Mouse (Mus musculus): ENCODE results near the gene Ddx56. TPM values are rescaled to one million over a fixed set of nuclear protein-coding genes. Genes with fewer than 3 reads are reported as not detected.

The Ddx56 gene
- total and polyA plus RNA-seq, 2 experiments = 28.5 to 30.0 TPM

GRCm38 (mm10) chr11:6218189-6218896 is 49.2 kb downstream of the Ddx56 start:
- no peak overlapping the region for H3K4me3 ChIP-seq (ENCODE audit: insufficient read depth, low read depth, low read length)

GRCm38 (mm10) chr11:6216834-6217233 is 50.7 kb downstream of the Ddx56 start:
- Histone ChIP-seq H3K27ac (replicated peaks; ENCODE audit: insufficient read depth, low read depth, low read length) (no peak overlapping the region), H3K27me3 (ENCODE audit: control insufficient read depth, insufficient read depth, low read length) (no peaks in the 10 kb centered on the region), H3K4me1 (ENCODE audit: control insufficient read depth, insufficient read depth, low read length) (no peaks in the 10 kb centered on the region), H3K79me2 (ENCODE audit: control insufficient read depth, insufficient read depth, low read length) (no peaks in the 10 kb centered on the region), H3K4me3 (ENCODE audit: insufficient read depth, low read depth, low read length) (no peak overlapping the region), H3K9ac (ENCODE audit: low read depth, low read length) (no peak overlapping the region), H3K36me3 (ENCODE audit: control insufficient read depth, insufficient read depth, low read length) (no peaks in the 10 kb centered on the region)
- TF ChIP-seq CTCF (IDR thresholded peaks at IDR 0.05; ENCODE audit: low read depth, low read length) (no peak), POLR2A (IDR thresholded peaks at IDR 0.05; ENCODE audit: extremely low read depth, insufficient read depth, low read length) (no peak)
- DNase-seq (ENCODE audit: extremely low read depth, low read depth, low spot score) = no peak
- 72% methylated on average over 3 of the region's 3 CpGs for WGBS

More at GRCm38 (mm10) chr11:6218189-6218896, 49.2 kb downstream of the Ddx56 start:
- WGBS = 80% methylated on average over 11 of the region's 11 CpGs
- no peak for TF ChIP-seq POLR2A (IDR thresholded peaks at IDR 0.05; ENCODE audit: extremely low read depth, insufficient read depth, low read length)
- Histone ChIP-seq H3K9ac (ENCODE audit: low read depth, low read length) (no peak overlapping the region), H3K36me3 (ENCODE audit: control insufficient read depth, insufficient read depth, low read length) (no peaks in the 10 kb centered on the region), H3K27me3 (ENCODE audit: control insufficient read depth, insufficient read depth, low read length) (no peaks in the 10 kb centered on the region), H3K4me1 (ENCODE audit: control insufficient read depth, insufficient read depth, low read length) (no peaks in the 10 kb centered on the region), H3K79me2 (ENCODE audit: control insufficient read depth, insufficient read depth, low read length) (no peaks in the 10 kb centered on the region), H3K27ac (replicated peaks; ENCODE audit: insufficient read depth, low read depth, low read length) (no peak overlapping the region)
- DNase-seq (ENCODE audit: extremely low read depth, low read depth, low spot score) = no peak

Other genes with a start within 250 kb of the Ddx56 start
- 6.4 and 8.5 TPM in 2 replicates for gene Camk2b, start 201.4 kb downstream of the Ddx56 start, total RNA-seq (2014; rRNA removed)
- gene Camk2b, start 201.4 kb downstream of the Ddx56 start, polyA plus RNA-seq (2012; rRNA removed) = 2.9 and 8.1 TPM in 2 replicates
- 0.09 and 0.13 TPM in 2 replicates for gene A730071L15Rik, start 67.7 kb downstream of the Ddx56 start, total RNA-seq (2014; rRNA removed)
- gene A730071L15Rik, start 67.7 kb downstream of the Ddx56 start, polyA plus RNA-seq (2012; rRNA removed) = 0.05 TPM in 1 of 2 replicates, not detected in the other
- gene Nudcd3, start 67.4 kb downstream of the Ddx56 start, total RNA-seq (2014; rRNA removed) = 10.6 and 12.8 TPM in 2 replicates
- 14.6 and 16.7 TPM in 2 replicates for gene Nudcd3, start 67.4 kb downstream of the Ddx56 start, polyA plus RNA-seq (2012; rRNA removed)
- not detected in 2 replicates for gene Npc1l1, start 37.6 kb downstream of the Ddx56 start, total RNA-seq (2014; rRNA removed)
- 0.05 TPM in 1 of 2 replicates, not detected in the other for gene Npc1l1, start 37.6 kb downstream of the Ddx56 start, polyA plus RNA-seq (2012; rRNA removed)
- gene Tmed4, start 7.1 kb upstream of the Ddx56 start, total RNA-seq (2014; rRNA removed) = 42.2 and 43.1 TPM in 2 replicates
- gene Tmed4, start 7.1 kb upstream of the Ddx56 start, polyA plus RNA-seq (2012; rRNA removed) = 80.1 and 83.2 TPM in 2 replicates
- 69.9 and 106 TPM in 2 replicates for gene Ogdh, start 23.9 kb upstream of the Ddx56 start, total RNA-seq (2014; rRNA removed)
- gene Ogdh, start 23.9 kb upstream of the Ddx56 start, polyA plus RNA-seq (2012; rRNA removed) = 71.1 and 85.2 TPM in 2 replicates
- gene Zmiz2, start 121.3 kb upstream of the Ddx56 start, total RNA-seq (2014; rRNA removed) = 3.0 and 4.4 TPM in 2 replicates
- 14.7 and 15.2 TPM in 2 replicates for gene Zmiz2, start 121.3 kb upstream of the Ddx56 start, polyA plus RNA-seq (2012; rRNA removed)
- gene Ppia, start 147.7 kb upstream of the Ddx56 start, total RNA-seq (2014; rRNA removed) = 1,424 and 1,884 TPM in 2 replicates
- gene Ppia, start 147.7 kb upstream of the Ddx56 start, polyA plus RNA-seq (2012; rRNA removed) = 454 and 472 TPM in 2 replicates
- gene H2afv, start 176.7 kb upstream of the Ddx56 start, total RNA-seq (2014; rRNA removed) = 35.8 and 44.4 TPM in 2 replicates
- gene H2afv, start 176.7 kb upstream of the Ddx56 start, polyA plus RNA-seq (2012; rRNA removed) = 30.9 and 31.1 TPM in 2 replicates
- gene Purb, start 208.1 kb upstream of the Ddx56 start, total RNA-seq (2014; rRNA removed) = 11.2 and 12.6 TPM in 2 replicates
- 2.5 and 2.6 TPM in 2 replicates for gene Purb, start 208.1 kb upstream of the Ddx56 start, polyA plus RNA-seq (2012; rRNA removed)